Mouse (Mus musculus) frontal cortex, postnatal 36 days (tissue): Measurements from ENCODE around the gene Ly6f.
"Not testable (repeated sequence)": the region's sequence is repeated elsewhere in the genome, so short reads cannot be mapped to it uniquely, and the experiment has no call there.

Source experiments
- DNase-seq, 2 experiments: peaks; one replicate each; pipeline ENCODE4 v3.0.0; 2022; ENCODE audit warnings: low spot score in 2 of 2

The Ly6f gene

GRCm38 (mm10) chr15:75268121-75268520 lies at the start of gene Ly6f:
Ly6f (plus strand) TSS chr15:75268421.
- DNase-seq: no peak

GRCm38 (mm10) chr15:75221942-75222341 lies 46.3 kb upstream of the Ly6f start:
- DNase-seq: no peak

GRCm38 (mm10) chr15:75237736-75238288 lies 30.4 kb upstream of the Ly6f start:
- no peak for DNase-seq

- no peak for DNase-seq
Observed at GRCm38 (mm10) chr15:75240558-75240957, 27.7 kb upstream of the Ly6f start.

GRCm38 (mm10) chr15:75242756-75243640 lies 25.2 kb upstream of the Ly6f start:
- DNase-seq: no peak

GRCm38 (mm10) chr15:75254671-75255070 lies 13.6 kb upstream of the Ly6f start:
- DNase-seq: no peak

- DNase-seq: no peak
Observed at GRCm38 (mm10) chr15:75265863-75266262, 2.4 kb upstream of the Ly6f start.

- DNase-seq: no peak
Observed at GRCm38 (mm10) chr15:75266626-75267025, 1.6 kb upstream of the Ly6f start.

GRCm38 (mm10) chr15:75268916-75269829 lies 952 bp downstream of the Ly6f start:
- no peak for DNase-seq

GRCm38 (mm10) chr15:75270169-75270568 lies 1.9 kb downstream of the Ly6f start:
- DNase-seq: no peak

- no peak for DNase-seq
Observed at GRCm38 (mm10) chr15:75270691-75271362, 2.6 kb downstream of the Ly6f start.

- DNase-seq: no peak
Observed at GRCm38 (mm10) chr15:75271426-75271825, 3.2 kb downstream of the Ly6f start.

GRCm38 (mm10) chr15:75271891-75272290 lies 3.7 kb downstream of the Ly6f start:
- no peak for DNase-seq

- not testable (repeated sequence) for DNase-seq
Observed at GRCm38 (mm10) chr15:75281991-75282390, 13.8 kb downstream of the Ly6f start.

- DNase-seq: not testable (repeated sequence)
Observed at GRCm38 (mm10) chr15:75286512-75286911, 18.3 kb downstream of the Ly6f start.

- DNase-seq: no peak
Observed at GRCm38 (mm10) chr15:75292377-75292776, 24.2 kb downstream of the Ly6f start.

GRCm38 (mm10) chr15:75293873-75294385 lies 25.7 kb downstream of the Ly6f start:
- no peak for DNase-seq

GRCm38 (mm10) chr15:75306101-75306500 lies 37.9 kb downstream of the Ly6f start:
- DNase-seq: no peak

GRCm38 (mm10) chr15:75309186-75309585 lies 41.0 kb downstream of the Ly6f start:
- DNase-seq: no peak

GRCm38 (mm10) chr15:75309946-75310345 lies 41.7 kb downstream of the Ly6f start:
- DNase-seq: no peak

- DNase-seq: no peak
Observed at GRCm38 (mm10) chr15:75314421-75314820, 46.2 kb downstream of the Ly6f start.
